Mouse (Mus musculus): ENCODE results near the gene Rptor. TPM values are rescaled to one million over a fixed set of nuclear protein-coding genes. Genes with fewer than 3 reads are reported as not detected.
A peak's percentile ranks its signal among the peaks of the same experiment; 100 is the strongest.

The Rptor gene
- polyA plus RNA-seq, 1 experiment: 43.6 TPM

DNA sequence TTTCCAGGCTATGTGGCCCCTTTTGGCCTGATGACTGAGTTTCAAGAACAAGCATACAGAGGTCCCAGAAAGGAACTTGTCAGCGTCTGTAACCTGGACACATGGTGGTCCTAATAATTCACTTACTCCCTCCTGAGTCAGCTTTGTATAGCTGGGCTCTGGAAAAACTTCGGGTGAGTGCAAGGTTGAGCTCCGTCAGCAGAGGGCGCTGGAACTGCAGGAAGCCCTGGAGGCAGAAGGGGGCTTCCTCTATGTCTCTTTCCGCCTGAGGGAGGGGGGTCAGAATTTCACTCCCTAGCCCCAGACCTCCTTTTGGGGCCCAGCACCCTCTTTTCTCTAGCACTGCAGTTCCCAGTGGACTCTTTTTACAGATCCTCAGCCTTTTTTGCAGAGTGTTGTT is 306.7 kb downstream of the Rptor start:
- Histone ChIP-seq H3K4me3 (replicated peaks; ENCODE audit: insufficient read depth, low read depth, low read length) (no peak overlapping the region), H3K27me3 (ENCODE audit: control insufficient read depth, insufficient read depth, low read length) (no peaks in the 10 kb centered on the region), H3K4me1 (ENCODE audit: control insufficient read depth, insufficient read depth, low read length) (peaks cover 37% of the 10 kb centered on the region), H3K27ac (ENCODE audit: insufficient read depth, low read length) (no peak overlapping the region)
- TF ChIP-seq POLR2A (IDR thresholded peaks at IDR 0.05; ENCODE audit: borderline replicate concordance, insufficient read depth, low read length) (no peak), CTCF (IDR thresholded peaks at IDR 0.05; ENCODE audit: borderline replicate concordance, insufficient read depth, low read depth, low read length) (peak; percentile 81)
- under 1% methylated on average over 5 of the region's 5 CpGs for WGBS
- peak; percentile 48 to 74 for DNase-seq

DNA sequence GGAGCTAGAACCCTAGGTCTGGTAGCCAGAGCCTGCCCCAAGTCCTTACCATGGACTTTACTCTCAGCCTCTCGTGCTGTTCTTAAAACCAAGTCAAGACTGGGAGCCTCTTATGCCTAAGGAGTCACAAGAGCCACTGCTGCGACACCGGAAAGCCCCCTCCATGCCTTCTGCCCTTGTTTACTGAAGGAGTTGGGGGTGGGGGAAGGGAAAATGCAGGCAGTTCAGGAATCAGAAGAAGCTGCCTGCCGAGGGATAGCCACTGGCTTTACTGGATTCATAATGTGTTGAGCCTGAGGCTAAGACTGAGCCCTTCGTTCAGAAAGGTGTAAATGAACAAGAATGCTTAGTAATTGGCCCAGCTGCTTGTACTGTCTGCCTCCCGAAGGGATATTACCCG is 310.1 kb downstream of the Rptor start:
- peaks cover 21% of the 10 kb centered on the region; the same call in 1 of the 2 replicates for H3K4me1 ChIP-seq (ENCODE audit: control insufficient read depth, insufficient read depth, low read length)
- DNase-seq: no peak
- TF ChIP-seq POLR2A (IDR thresholded peaks at IDR 0.05; ENCODE audit: borderline replicate concordance, insufficient read depth, low read length): no peak
- no peak for TF ChIP-seq CTCF (IDR thresholded peaks at IDR 0.05; ENCODE audit: borderline replicate concordance, insufficient read depth, low read depth, low read length)
- WGBS: 6% methylated on average over 7 of the region's 7 CpGs
- H3K27me3 ChIP-seq (ENCODE audit: control insufficient read depth, insufficient read depth, low read length): no peaks in the 10 kb centered on the region
- peak overlapping the region; percentile 89 for H3K4me3 ChIP-seq (replicated peaks; ENCODE audit: insufficient read depth, low read depth, low read length)
- peak overlapping the region; percentile 62 for H3K27ac ChIP-seq (ENCODE audit: insufficient read depth, low read length)

DNA sequence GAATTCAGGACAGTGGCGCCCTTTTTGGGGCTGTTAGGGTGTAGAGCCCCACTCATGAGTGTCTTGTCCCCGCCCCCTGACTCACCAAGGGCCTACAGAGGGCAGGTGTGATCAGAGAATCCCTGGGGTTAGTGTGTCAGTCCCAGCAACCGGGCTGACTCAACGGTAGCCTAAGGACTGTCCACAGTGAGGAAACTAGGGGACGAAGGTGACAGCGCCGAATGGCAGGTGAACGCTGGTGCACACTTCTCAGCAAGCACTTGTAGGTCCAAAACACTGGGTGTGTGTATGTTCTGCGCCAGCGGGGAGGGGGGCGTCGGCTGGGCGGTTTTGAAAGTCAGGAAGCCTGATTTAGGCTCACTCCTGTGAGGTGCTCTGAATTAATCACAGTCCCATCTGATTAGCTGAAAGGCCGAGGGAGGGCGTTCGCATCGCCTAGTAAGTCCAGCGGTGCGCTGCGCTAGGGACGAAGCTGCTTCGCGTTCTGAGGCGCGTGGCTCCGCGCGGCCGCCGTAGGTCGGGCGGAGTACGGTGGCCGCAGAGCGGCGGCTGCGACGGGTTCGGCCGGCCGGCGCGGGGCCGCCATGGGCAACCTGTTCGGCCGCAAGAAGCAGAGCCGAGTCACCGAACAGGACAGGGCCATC is 310.7 kb downstream of the Rptor start, which contains the start of gene Chmp6:
Gene Chmp6 (plus strand): TSS at position 151 of the 644 bp plus-strand sequence.
- TF ChIP-seq POLR2A (IDR thresholded peaks at IDR 0.05; ENCODE audit: borderline replicate concordance, insufficient read depth, low read length) (peak; percentile 45; the same call in 1 of the 2 replicates), CTCF (IDR thresholded peaks at IDR 0.05; ENCODE audit: borderline replicate concordance, insufficient read depth, low read depth, low read length) (0 out of 2 replicates have a peak, but pooled peaks have one; percentile 9)
- peaks cover 17% of the 10 kb centered on the region; the same call in 1 of the 2 replicates for H3K4me1 ChIP-seq (ENCODE audit: control insufficient read depth, insufficient read depth, low read length)
- H3K4me3 ChIP-seq (replicated peaks; ENCODE audit: insufficient read depth, low read depth, low read length): peak within 1 kb of the TSS; percentile 89
- peak within 1 kb of the TSS; percentile 62 for H3K27ac ChIP-seq (ENCODE audit: insufficient read depth, low read length)
- no peaks in the 10 kb centered on the region for H3K27me3 ChIP-seq (ENCODE audit: control insufficient read depth, insufficient read depth, low read length)
- peak; percentile 92 to 97 for DNase-seq
- WGBS: under 1% methylated on average over 48 of the region's 48 CpGs

DNA sequence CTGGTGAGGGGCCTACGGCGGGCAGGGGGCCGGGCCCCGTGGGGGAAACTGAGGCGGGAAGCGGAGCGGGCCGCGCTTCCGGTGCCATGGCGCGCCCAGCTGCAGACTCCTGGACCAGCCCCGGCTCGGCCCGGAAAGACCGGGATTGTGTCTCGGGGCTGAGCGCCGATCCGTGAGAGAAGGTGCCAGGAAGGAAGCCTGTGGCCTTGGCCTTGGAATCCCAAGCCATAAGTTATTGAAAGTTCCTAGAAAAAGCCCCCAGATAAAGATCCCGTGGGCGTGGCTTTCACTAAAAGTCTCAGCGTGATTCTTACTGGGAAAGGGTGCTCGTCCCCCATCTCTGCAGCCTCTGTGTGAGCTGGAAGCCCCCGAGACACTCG is 311.2 kb downstream of the Rptor start:
- WGBS: 0% methylated on average over 26 of the region's 26 CpGs
- Histone ChIP-seq H3K27me3 (ENCODE audit: control insufficient read depth, insufficient read depth, low read length) (no peaks in the 10 kb centered on the region), H3K4me3 (replicated peaks; ENCODE audit: insufficient read depth, low read depth, low read length) (peak overlapping the region; percentile 89), H3K4me1 (ENCODE audit: control insufficient read depth, insufficient read depth, low read length) (peaks cover 17% of the 10 kb centered on the region; the same call in 1 of the 2 replicates), H3K27ac (ENCODE audit: insufficient read depth, low read length) (peak overlapping the region; percentile 34; the same call in 1 of the 2 replicates)
- DNase-seq: no peak
- TF ChIP-seq POLR2A (IDR thresholded peaks at IDR 0.05; ENCODE audit: borderline replicate concordance, insufficient read depth, low read length) (no peak), CTCF (IDR thresholded peaks at IDR 0.05; ENCODE audit: borderline replicate concordance, insufficient read depth, low read depth, low read length) (no peak)

DNA sequence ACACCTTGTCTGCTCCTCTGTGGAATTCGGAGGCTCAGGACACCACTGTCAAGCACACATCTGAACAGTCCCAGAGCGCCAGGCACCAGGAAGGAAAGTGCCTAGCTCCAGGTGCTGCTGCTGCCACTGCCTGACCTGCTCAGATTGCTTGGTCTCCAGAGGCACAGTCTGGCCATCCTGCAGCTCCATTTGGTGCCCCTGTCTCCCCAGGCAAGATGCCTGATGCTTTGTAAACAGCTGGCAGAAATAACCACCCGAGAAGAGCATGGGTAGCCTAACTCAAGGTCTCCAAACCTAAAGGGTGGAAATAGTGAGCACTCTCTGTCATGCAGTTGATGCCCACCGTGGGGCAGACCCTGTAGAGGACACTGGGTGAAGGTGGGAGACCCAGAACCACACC is 311.7 kb downstream of the Rptor start:
- no peak for DNase-seq
- H3K27ac ChIP-seq (ENCODE audit: insufficient read depth, low read length): no peak overlapping the region
- no peak for TF ChIP-seq POLR2A (IDR thresholded peaks at IDR 0.05; ENCODE audit: borderline replicate concordance, insufficient read depth, low read length)
- TF ChIP-seq CTCF (IDR thresholded peaks at IDR 0.05; ENCODE audit: borderline replicate concordance, insufficient read depth, low read depth, low read length): no peak
- no peaks in the 10 kb centered on the region for H3K27me3 ChIP-seq (ENCODE audit: control insufficient read depth, insufficient read depth, low read length)
- 6% methylated on average over 4 of the region's 4 CpGs for WGBS
- peaks cover 17% of the 10 kb centered on the region; the same call in 1 of the 2 replicates for H3K4me1 ChIP-seq (ENCODE audit: control insufficient read depth, insufficient read depth, low read length)
- peak overlapping the region; percentile 89 for H3K4me3 ChIP-seq (replicated peaks; ENCODE audit: insufficient read depth, low read depth, low read length)

DNA sequence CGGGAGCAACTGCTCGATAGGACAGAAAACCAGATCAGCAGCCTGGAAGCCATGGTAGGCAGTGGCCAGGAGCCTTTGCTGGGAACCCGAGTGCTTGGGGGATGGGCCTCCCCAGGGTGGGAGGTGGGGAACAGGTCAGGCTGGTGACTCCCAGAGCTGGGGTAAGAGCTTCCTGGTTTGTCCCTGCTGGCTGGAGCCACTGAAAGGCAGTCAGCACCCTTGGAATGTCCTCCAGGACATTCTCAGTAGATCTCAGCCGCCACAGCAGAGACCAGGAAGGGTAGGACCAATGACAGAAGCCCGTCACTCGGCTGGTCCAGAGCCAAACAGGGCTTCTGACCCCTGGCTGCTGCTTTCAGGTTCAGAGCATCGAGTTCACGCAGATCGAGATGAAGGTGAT is 313.0 kb downstream of the Rptor start:
- Histone ChIP-seq H3K27me3 (ENCODE audit: control insufficient read depth, insufficient read depth, low read length) (no peaks in the 10 kb centered on the region), H3K4me1 (ENCODE audit: control insufficient read depth, insufficient read depth, low read length) (peaks cover 17% of the 10 kb centered on the region; the same call in 1 of the 2 replicates), H3K4me3 (replicated peaks; ENCODE audit: insufficient read depth, low read depth, low read length) (no peak overlapping the region), H3K27ac (ENCODE audit: insufficient read depth, low read length) (no peak overlapping the region)
- no peak for DNase-seq
- TF ChIP-seq POLR2A (IDR thresholded peaks at IDR 0.05; ENCODE audit: borderline replicate concordance, insufficient read depth, low read length) (no peak), CTCF (IDR thresholded peaks at IDR 0.05; ENCODE audit: borderline replicate concordance, insufficient read depth, low read depth, low read length) (no peak)
- 72% methylated on average over 9 of the region's 9 CpGs for WGBS

DNA sequence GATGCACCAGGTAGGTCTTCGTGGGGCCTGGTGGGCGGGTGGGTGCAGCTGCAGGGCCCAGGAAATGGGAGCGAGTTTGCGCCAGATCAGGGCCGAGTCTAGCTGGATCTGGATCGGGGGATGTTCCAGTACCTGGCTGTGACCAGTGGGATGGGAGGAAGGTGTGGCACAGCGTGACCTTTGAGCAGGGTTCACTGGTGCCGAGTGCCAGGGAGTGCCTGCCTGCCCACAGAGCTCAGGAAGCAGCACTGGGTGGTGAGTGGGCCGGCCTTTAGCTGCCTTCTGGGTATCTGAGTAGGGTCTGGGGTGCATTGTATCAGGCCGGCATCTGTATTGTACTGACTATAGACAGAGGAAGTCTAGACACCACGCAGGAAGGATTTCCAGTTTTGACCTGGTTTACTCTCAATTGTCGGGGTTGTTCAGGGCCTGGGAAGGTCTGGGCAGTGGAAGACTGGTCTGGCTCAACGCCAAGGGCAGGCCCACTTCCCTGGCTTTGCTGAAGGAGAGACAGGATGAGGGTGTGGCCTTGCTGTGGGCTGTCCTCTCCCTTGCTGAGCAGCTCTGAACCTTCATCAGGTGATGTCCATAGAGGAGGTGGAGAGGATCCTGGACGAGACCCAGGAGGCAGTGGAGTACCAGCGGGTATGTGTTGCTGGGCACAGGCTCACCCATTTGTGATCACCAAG is 313.5 kb downstream of the Rptor start:
- no peak overlapping the region for H3K4me3 ChIP-seq (replicated peaks; ENCODE audit: insufficient read depth, low read depth, low read length)
- H3K4me1 ChIP-seq (ENCODE audit: control insufficient read depth, insufficient read depth, low read length): peaks cover 17% of the 10 kb centered on the region; the same call in 1 of the 2 replicates
- no peak overlapping the region for H3K27ac ChIP-seq (ENCODE audit: insufficient read depth, low read length)
- no peak for TF ChIP-seq CTCF (IDR thresholded peaks at IDR 0.05; ENCODE audit: borderline replicate concordance, insufficient read depth, low read depth, low read length)
- no peak for TF ChIP-seq POLR2A (IDR thresholded peaks at IDR 0.05; ENCODE audit: borderline replicate concordance, insufficient read depth, low read length)
- no peaks in the 10 kb centered on the region for H3K27me3 ChIP-seq (ENCODE audit: control insufficient read depth, insufficient read depth, low read length)
- WGBS: 72% methylated on average over 15 of the region's 15 CpGs
- no peak for DNase-seq
